Mouse (Mus musculus) monocyte, adult 2 months (primary cell): Measurements from ENCODE around the gene 1700022I11Rik.

Experiments
- DNase-seq, 2 experiments: peaks; one replicate each; pipeline ENCODE4 v3.0.0; 2022; ENCODE audit warnings: low spot score in 2 of 2, low read depth in 1 of 2

Gene 1700022I11Rik

GRCm38 (mm10) chr4:43032501-43032900, 63.1 kb downstream of the 1700022I11Rik start:
- DNase-seq = no peak
